Mouse (Mus musculus) heart, postnatal 10 days (tissue): ENCODE results near the gene Cdc34. TPM values are rescaled to one million over a fixed set of nuclear protein-coding genes. Genes with fewer than 3 reads are reported as not detected.

ENCODE experiments used
- DNase-seq, 2 experiments: peaks; one replicate each; pipeline ENCODE4 v3.0.0; 2021
- intact Hi-C: fragments of 180-260 bp; cut with DNase I; formaldehyde crosslinking; loops from one replicate; pipeline ENCODE4 v1.15.1; 2025
- total RNA-seq, 2 experiments: library from RNA; stranded (reverse); gene quantifications; 2 replicates each; pipeline ENCODE4 v1.2.3; 2021

Cdc34 gene
- 100 to 1,000 TPM; 152 to 159 TPM for total RNA-seq

DNA sequence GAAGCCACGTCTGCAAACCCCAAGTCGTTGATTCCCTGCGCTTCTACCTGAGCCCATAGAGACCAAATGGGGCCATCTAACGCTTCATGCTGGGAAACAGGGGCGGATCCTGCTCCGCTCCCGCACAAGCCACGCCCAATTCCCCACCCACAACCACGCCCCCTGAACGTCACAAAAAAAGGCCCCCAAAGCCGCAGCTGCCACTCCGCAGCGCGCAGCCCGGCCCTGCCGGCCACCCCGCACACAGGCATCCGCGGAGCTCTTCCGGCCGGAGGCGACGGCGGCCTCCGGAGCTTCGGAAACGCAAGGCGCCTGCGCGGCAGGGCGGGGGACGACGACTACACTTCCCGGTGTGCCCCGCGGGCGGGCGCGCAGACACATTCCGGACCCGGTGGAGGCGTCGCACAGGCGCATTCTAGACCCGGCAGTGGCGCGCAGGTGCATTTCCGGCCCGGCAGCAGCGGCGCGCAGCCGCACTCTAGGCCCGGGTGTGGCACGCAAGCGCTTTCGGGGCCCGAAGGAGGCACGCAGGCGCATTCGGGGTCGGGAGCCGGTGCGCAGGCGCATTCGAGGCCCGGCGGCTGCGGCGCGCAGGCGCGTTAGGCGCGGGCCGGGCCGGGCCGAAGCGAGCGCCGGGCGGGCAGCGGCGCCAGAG lies at the start of gene Cdc34:
TSS of gene Cdc34 (plus strand) at position 605 of the 655 bp plus-strand sequence.
- intact Hi-C loops: no loop called here
- DNase-seq: peak; percentile 99 to 100

GRCm38 (mm10) chr10:79633006-79633777 lies 48.8 kb upstream of the Cdc34 start:
- no peak for DNase-seq
- intact Hi-C loops: no loop called here

DNA sequence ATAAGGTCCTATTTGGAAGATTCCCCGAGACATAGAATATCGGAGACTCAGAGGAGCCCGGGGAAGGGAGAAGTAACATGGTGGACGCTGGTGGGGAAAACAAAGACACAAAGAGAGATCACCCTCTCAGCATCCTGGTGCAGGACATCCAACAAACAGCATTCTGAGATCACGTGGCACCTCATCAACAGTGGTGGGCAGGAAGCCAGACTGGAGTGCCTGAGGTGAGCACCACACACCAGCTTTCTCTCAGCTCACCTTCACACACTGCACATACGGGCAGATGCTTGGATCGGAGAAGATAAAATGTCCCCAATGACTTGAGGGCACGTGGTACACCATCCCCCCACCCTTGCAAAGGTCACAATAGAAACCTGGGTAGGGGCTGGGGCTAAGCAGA lies 45.7 kb upstream of the Cdc34 start:
- intact Hi-C loops: no loop called here
- DNase-seq: no peak

DNA sequence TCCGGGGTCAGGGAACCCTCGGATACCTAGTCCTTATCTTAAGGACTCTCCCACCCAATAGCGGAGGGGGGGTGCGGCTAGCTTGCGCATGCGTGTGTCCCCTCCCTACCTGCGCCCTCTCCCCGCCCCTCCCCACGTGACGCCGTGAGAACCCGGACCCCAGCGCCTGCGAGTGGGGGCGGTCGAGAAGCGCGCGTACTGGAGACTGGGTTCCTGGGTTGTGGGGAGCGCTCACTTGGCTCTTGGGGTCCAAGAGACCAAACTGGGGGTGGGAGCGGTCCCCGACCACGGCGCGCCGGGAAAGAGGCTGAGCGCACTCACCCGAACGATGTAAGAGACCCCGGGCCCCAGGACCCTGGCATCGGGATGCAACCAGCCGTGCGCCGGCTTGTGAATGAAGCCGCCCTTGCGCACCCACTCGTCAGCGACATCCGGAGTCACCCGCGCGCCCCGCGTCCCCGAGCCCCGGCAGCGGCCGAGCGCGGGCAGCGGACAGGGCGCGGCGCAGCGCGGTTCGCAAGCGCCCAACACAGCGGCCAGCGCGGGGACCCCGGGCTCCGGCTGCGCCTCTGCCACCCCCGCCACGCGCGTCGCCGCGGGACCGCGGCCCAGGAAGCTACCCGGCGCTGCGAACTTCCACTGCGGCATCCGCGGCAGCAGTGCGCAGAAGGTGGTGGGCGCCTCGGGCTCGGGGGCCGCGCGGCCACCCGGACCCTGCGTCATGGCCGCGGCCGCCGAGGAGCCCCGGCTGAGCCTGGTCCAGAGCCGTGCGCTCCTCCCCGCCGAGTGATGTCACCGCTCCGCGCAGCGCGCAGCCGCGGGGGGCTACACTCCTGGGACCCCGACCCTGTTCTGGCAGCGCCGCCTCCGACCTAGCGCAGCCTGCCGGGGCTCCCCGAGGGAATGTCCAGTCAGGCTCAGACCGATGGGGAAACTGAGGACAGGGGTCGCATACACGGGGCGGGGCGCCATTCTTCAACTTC lies 44.6 kb upstream of the Cdc34 start, which contains the start of gene Shc2:
TSS of gene Shc2 (minus strand) at position 791 of the 983 bp plus-strand sequence.
- peak; percentile 41 to 46 for DNase-seq
- intact Hi-C loops: no loop called here

GRCm38 (mm10) chr10:79638486-79639204 lies 43.4 kb upstream of the Cdc34 start:
- peak; percentile 49 to 51 for DNase-seq
- intact Hi-C loops: no loop called here

- intact Hi-C loops: no loop called here
- DNase-seq: no peak
These were observed 36.3 kb upstream of the Cdc34 start, which contains the start of gene Odf3l2 for GRCm38 (mm10) chr10:79645711-79646110. Odf3l2 (minus strand) TSS chr10:79645738.

DNA sequence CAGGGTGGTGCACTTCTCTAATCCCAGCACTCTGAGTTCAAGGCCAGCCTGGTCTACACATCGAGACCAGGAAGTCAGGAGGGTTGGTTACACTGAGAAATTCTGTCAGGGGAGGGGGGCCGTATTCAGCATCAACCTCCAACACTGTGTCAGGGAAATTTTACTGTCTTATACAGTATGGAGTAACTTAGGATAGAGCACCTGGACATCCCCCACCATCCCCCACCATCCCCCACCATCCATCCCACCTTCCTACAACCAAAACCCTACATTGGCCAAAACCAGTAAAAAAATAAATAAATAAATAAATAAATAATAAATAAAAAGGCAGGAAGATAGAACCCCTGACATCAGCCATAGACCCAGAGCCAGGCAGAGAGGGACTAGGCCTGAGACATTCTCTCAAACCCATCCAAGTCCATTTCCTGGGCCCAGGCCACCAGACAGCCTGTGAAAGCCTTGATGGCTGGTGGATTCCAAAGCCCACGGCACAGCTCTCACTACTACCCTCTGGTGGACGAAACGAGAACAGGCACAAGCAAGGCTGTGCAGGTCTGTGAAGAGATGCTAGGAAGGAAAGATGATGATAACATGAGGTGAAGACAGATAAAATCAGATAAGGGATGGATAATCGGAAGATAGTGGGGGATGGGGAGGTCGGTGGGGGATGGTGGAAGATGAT lies 32.8 kb upstream of the Cdc34 start:
- peak; percentile 78 to 87 for DNase-seq
- intact Hi-C loops: loop anchor here (1.0 kb wide), 1 partner anchor 54 kb away; no protein-coding TSS in a partner anchor

- DNase-seq: peak; percentile 35 to 44
- intact Hi-C loops: no loop called here
These were observed 29.2 kb upstream of the Cdc34 start for GRCm38 (mm10) chr10:79652789-79653188.

GRCm38 (mm10) chr10:79654946-79655395 lies 27.0 kb upstream of the Cdc34 start:
- intact Hi-C loops: no loop called here
- DNase-seq: no peak

DNA sequence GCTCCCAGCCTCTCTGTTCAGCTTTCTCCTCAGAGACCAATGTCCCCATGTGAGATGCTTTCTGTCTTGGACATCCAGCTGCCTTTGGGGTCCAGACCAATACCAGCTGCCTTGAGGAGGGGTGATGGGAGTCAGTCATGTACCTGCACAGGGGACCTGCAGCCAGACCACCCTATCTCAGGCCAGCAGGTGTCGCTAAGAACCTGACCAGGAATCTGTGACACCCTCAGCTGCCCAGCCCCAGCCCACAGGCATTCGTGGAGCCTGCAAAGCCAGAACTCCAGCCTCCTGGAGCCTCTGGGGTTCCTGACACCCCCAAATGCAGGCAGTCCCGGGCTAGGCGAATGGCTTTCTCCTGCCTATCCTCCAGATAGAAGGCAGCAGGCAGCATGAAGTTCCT lies 23.2 kb upstream of the Cdc34 start:
- intact Hi-C loops: no loop called here
- peak in 1 of 2 experiments; percentile 35 for DNase-seq

GRCm38 (mm10) chr10:79660298-79660697 lies 21.7 kb upstream of the Cdc34 start:
- no peak for DNase-seq
- intact Hi-C loops: no loop called here

DNA sequence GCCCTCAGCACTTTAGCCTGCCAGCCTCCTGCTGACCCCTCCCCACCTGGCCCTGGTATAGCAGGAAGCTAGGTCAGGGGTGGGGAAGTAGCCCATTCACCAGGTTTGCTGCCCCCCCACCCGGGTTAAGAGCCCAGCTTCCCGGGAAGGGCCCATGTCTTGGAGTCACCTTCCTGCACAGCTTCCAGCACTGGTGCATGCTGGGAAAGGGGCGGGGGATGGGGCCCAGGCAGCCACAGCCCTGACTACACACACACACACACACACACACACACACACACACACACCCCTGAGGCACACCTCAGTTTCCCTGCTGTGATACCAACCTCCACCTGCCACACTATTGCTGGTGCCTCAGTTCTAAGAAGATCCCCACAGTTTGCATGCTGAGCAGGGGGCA lies 20.1 kb upstream of the Cdc34 start:
- intact Hi-C loops: no loop called here
- no peak for DNase-seq

DNA sequence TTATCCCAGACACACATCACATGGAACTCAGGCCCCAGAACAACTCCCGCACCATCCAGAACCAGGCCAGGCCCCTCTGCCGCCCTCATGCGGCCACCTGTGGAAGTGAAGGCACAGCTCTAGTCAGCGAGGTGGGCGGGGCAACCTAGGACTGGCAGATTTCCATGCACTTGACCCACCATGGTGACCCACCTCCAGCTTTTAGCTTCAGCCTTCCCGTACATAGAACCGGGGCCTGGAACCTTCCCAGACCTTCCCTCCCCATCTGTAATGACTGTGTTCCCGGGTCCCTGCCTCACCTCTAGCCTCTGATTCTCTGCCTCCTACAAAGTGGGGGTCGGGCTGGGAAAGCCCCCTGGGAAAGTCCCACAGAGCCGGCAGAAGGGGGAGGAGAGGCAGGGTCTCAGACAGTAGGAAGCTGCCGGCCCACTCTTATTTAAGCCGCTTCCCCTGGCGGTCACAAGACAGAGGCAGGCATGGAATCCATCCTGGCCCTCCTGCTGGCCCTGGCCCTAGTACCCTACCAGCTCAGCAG lies 17.8 kb upstream of the Cdc34 start, which contains the start of gene Madcam1:
TSS of gene Madcam1 (plus strand) at position 429 of the 535 bp plus-strand sequence.
- intact Hi-C loops: no loop called here
- peak; percentile 61 to 79 for DNase-seq

- intact Hi-C loops: loop anchor here (1.0 kb wide), 1 partner anchor 70 kb away; no protein-coding TSS in a partner anchor
- no peak for DNase-seq
These were observed 16.9 kb upstream of the Cdc34 start for GRCm38 (mm10) chr10:79665051-79665450.

- no peak for DNase-seq
- intact Hi-C loops: no loop called here
These were observed 15.5 kb upstream of the Cdc34 start for GRCm38 (mm10) chr10:79666493-79666892.

DNA sequence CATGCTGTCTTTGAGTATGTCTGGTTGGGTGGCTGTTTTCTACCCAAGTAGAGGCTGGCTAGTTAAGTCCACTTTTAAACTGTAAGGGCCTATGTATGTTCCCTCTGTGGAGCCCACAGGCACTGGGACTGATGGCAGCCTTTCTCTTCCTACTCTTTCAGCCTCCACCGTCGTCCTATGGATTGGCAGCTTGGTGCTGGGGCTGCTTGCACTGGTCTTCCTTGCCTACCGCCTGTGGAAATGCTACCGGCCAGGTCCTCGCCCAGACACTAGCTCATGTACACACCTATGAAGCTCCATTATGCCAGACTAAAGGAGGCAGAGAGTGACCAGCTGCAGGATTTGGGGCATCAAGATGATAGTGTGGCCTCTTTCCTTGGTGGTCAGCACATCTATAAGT lies 13.9 kb upstream of the Cdc34 start:
- intact Hi-C loops: no loop called here

DNA sequence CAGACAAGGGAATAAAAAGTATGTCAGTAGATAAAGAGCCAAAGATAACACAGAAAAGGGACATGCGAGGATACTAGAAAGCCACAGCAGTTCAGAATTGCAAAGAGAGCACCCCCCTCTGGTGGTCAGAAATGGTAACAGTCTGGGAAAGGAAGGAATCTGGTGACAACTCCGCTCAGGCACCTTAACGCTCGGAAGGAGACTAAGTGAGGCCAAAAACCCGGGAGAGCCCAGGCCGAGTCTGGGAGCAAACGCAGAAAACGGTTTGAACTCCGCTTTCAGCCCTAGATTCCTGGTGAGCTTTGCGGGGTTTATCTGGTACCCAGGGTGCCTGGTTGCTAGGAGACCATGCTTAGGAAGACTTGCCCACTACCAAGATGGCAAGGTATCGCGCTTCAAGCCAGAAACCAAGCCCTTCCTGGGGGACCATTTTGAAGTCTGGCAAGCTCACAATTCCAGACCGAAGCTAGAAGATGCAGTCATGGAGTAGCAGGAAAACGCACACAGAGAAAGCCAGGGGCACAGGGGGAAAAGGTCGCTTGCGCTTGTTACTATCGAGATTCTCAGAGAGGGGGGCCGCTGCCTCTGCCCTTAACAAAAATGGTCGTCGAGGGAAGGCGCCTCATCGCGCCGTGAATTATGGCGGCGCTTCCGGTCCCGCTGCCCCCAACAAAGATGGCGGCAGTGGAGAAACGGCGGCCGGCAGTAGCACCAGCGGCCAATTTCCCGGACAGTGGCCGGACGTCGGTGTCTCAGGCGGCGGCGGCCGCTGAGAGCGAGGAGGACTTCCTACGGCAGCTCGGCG lies 13.0 kb upstream of the Cdc34 start, which contains the start of gene Tpgs1:
TSS of gene Tpgs1 (plus strand) at position 599 of the 805 bp plus-strand sequence.
- intact Hi-C loops: no loop called here
- peak; percentile 93 for DNase-seq

More for the DNA sequence above, 13.9 kb upstream of the Cdc34 start:
- no peak for DNase-seq

- intact Hi-C loops: no loop called here
- DNase-seq: peak; percentile 78 to 79
These were observed 12.4 kb upstream of the Cdc34 start for GRCm38 (mm10) chr10:79669576-79670057.
